Mouse (Mus musculus) heart, postnatal 0 days (tissue): ENCODE measurements at regions not wholly inside any gene's neighbourhood (a gene's known extent, or its start where the extent isn't known, plus 50 kb on each side); places are given as distances from the start of the nearest gene placed in this dataset.

Experiments used
- ATAC-seq: fragments of 200-750 bp; cut with Nextera tagmentation; 2 replicates; pipeline ENCODE4 v1.8.0; 2017; ENCODE audit warnings: low read depth, moderate number of reproducible peaks, moderate library complexity; ENCODE audit not compliant: insufficient read depth
- DNase-seq: peaks from one replicate; pipeline ENCODE4 v3.0.0-alpha.2; 2016; ENCODE audit warnings: low spot score
- H3K27ac ChIP-seq: fragments of 300-500 bp; sonication (generic); 2 replicates; pipeline ENCODE4 v1.5.1; 2014; ENCODE audit warnings: low read depth, mild to moderate bottlenecking
- H3K27me3 ChIP-seq: fragments of 300-500 bp; sonication (generic); 2 replicates; pipeline ENCODE4 v1.6.1; 2014; ENCODE audit warnings: low read length, mixed read lengths; ENCODE audit not compliant: control insufficient read depth, insufficient read depth
- H3K36me3 ChIP-seq: fragments of 300-500 bp; sonication (generic); replicated peaks from 2 replicates; pipeline ENCODE4 v1.6.1; 2014; ENCODE audit warnings: low read length, mixed read lengths; ENCODE audit not compliant: control insufficient read depth, insufficient read depth
- H3K4me1 ChIP-seq: fragments of 300-500 bp; sonication (generic); 2 replicates; pipeline ENCODE4 v1.6.1; 2014; ENCODE audit warnings: antibody characterized with exemption; ENCODE audit not compliant: control insufficient read depth, insufficient read depth
- H3K4me2 ChIP-seq: fragments of 300-500 bp; sonication (generic); 2 replicates; pipeline ENCODE4 v1.6.1; 2014; ENCODE audit warnings: low read depth, mild to moderate bottlenecking, low read length, moderate library complexity
- H3K4me3 ChIP-seq: fragments of 300-500 bp; sonication (generic); 2 replicates; pipeline ENCODE4 v1.5.1; 2014; ENCODE audit warnings: low read depth, low read length
- H3K9ac ChIP-seq: fragments of 300-500 bp; sonication (generic); replicated peaks from 2 replicates; pipeline ENCODE4 v1.6.1; 2014; ENCODE audit warnings: low read depth, low read length, mixed read lengths
- H3K9me3 ChIP-seq: fragments of 300-500 bp; sonication (generic); replicated peaks from 2 replicates; pipeline ENCODE4 v1.6.1; 2016; ENCODE audit warnings: low read length; ENCODE audit not compliant: control insufficient read depth
- CTCF ChIP-seq: IDR thresholded peaks from 2 replicates; pipeline ENCODE4 v1.5.1; 2016; ENCODE audit warnings: antibody characterized with exemption, control low read depth, low read depth
- EP300 ChIP-seq: IDR thresholded peaks from 2 replicates; pipeline ENCODE4 v1.6.1; 2016; ENCODE audit warnings: antibody characterized with exemption, low read depth
- WGBS: fragments of 180-500 bp; shearing (Covaris S2); extraction: QIAGEN DNeasy Blood & Tissue Kit; methylation state at CpG from one replicate; pipeline ENCODE4 v1.1.7; 2014; 5-methylcytosine and 5-hydroxymethylcytosine counted together

DNA sequence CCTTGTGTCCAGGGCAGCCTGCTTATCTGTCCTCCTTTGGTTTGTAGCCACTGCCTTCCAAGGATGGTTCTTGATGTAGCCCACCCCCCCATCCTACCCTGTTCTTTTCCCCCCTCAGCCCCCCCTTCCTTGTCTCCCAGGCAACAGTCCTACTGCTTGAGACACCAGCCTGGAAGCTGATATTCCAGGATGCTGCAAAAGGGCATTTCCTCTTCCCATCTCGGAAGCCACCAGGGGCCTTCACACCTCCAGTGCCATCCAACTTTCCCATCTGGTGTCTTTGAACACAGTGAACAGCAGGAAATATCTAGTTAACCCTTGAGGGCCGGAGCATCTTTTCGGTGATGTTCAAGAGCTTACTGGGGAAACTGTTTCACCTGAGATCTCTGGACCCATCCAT is 63.7 kb upstream of the Smndc1 start:
- DNase-seq = peak; percentile 2
- no peak overlapping the region for H3K9ac ChIP-seq
- 75% methylated on average over 3 of the region's 3 CpGs for WGBS
- no peaks in the 10 kb centered on the region for H3K9me3 ChIP-seq
- H3K36me3 ChIP-seq = no peaks in the 10 kb centered on the region
- no peak overlapping the region for H3K4me2 ChIP-seq
- no peak overlapping the region for H3K27ac ChIP-seq
- H3K27me3 ChIP-seq = 0 out of 2 replicates have a peak, but pooled peaks cover 3% of the 10 kb centered on the region
- no peak for ATAC-seq
- no peak for TF ChIP-seq CTCF
- no peak for TF ChIP-seq EP300
- H3K4me1 ChIP-seq = peaks cover 6% of the 10 kb centered on the region; the same call in 1 of the 2 replicates
- H3K4me3 ChIP-seq = no peak overlapping the region

- Histone ChIP-seq H3K36me3 (no peaks in the 10 kb centered on the region), H3K9ac (no peak overlapping the region), H3K4me1 (peaks cover 6% of the 10 kb centered on the region; the same call in 1 of the 2 replicates), H3K4me2 (no peak overlapping the region), H3K27me3 (0 out of 2 replicates have a peak, but pooled peaks cover 3% of the 10 kb centered on the region), H3K9me3 (no peaks in the 10 kb centered on the region), H3K27ac (no peak overlapping the region), H3K4me3 (no peak overlapping the region)
- ATAC-seq (no peak), DNase-seq (peak; percentile 1)
- TF ChIP-seq CTCF (no peak), EP300 (no peak)
- WGBS = 80% methylated on average over 13 of the region's 13 CpGs
Measured at GRCm38 (mm10) chr19:53453317-53453947, 63.1 kb upstream of the Smndc1 start.

GRCm38 (mm10) chr19:53452360-53452759 is 62.0 kb upstream of the Smndc1 start:
- H3K4me3 ChIP-seq = no peak overlapping the region
- H3K27me3 ChIP-seq = 0 out of 2 replicates have a peak, but pooled peaks cover 3% of the 10 kb centered on the region
- H3K4me2 ChIP-seq = no peak overlapping the region
- 44% methylated on average over 3 of the region's 3 CpGs for WGBS
- H3K27ac ChIP-seq = no peak overlapping the region
- no peak for DNase-seq
- peak; percentile 47 for ATAC-seq
- TF ChIP-seq EP300 (peak; percentile 57; the same call in 1 of the 2 replicates), CTCF (no peak)
- peaks cover 6% of the 10 kb centered on the region; the same call in 1 of the 2 replicates for H3K4me1 ChIP-seq
- H3K9me3 ChIP-seq = no peaks in the 10 kb centered on the region
- no peak overlapping the region for H3K9ac ChIP-seq
- no peaks in the 10 kb centered on the region for H3K36me3 ChIP-seq

GRCm38 (mm10) chr19:53451388-53451922 is 61.1 kb upstream of the Smndc1 start:
- Histone ChIP-seq H3K9me3 (no peaks in the 10 kb centered on the region), H3K4me3 (no peak overlapping the region), H3K27ac (no peak overlapping the region), H3K9ac (no peak overlapping the region), H3K4me2 (no peak overlapping the region), H3K4me1 (peaks cover 6% of the 10 kb centered on the region; the same call in 1 of the 2 replicates), H3K27me3 (0 out of 2 replicates have a peak, but pooled peaks cover 3% of the 10 kb centered on the region), H3K36me3 (no peaks in the 10 kb centered on the region)
- DNase-seq (peak; percentile 39), ATAC-seq (no peak)
- 39% methylated on average over 13 of the region's 13 CpGs for WGBS
- TF ChIP-seq CTCF = no peak

- no peak for ATAC-seq
- peaks cover 3% of the 10 kb centered on the region; the same call in 1 of the 2 replicates for H3K27me3 ChIP-seq
- H3K4me1 ChIP-seq = peaks cover 6% of the 10 kb centered on the region; the same call in 1 of the 2 replicates
- 66% methylated on average over 14 of the region's 17 CpGs for whole genome bisulfite sequencing
- H3K4me3 ChIP-seq = no peak overlapping the region
- H3K9me3 ChIP-seq = no peaks in the 10 kb centered on the region
- TF ChIP-seq EP300 (no peak), CTCF (no peak)
- no peak overlapping the region for H3K9ac ChIP-seq
- no peak overlapping the region for H3K4me2 ChIP-seq
- no peaks in the 10 kb centered on the region for H3K36me3 ChIP-seq
- DNase-seq = no peak
- H3K27ac ChIP-seq = no peak overlapping the region
Measured at GRCm38 (mm10) chr19:53450624-53451387, 60.4 kb upstream of the Smndc1 start.
